16 mouse cellular contexts compared by ENCODE assay signal in genomic region chr7:124707143-124707542, GRCm38 (mm10).
"Had no signal": no experiment of that assay in that cellular context is flagged by ENCODE, and none has a peak within 500 bp of the region (broad histone marks: within the 10 kb centered on the region; RNA-seq: fewer than 3 reads in every experiment).

No protein-coding gene starts in this region.

- H3K4me1 ChIP-seq: liver, embryonic 13.5 days had no signal

- ATAC-seq: intestine, postnatal 0 days; midbrain, embryonic 15.5 days had no signal

- H3K4me2 ChIP-seq: liver, embryonic 13.5 days; midbrain, embryonic 12.5 days; midbrain, embryonic 15.5 days; neural tube, embryonic 12.5 days had no signal

- H3K27ac ChIP-seq: layer of hippocampus, adult 2 months; left cerebral cortex, adult 2 months; liver, embryonic 13.5 days; macrophage; midbrain, embryonic 12.5 days; midbrain, embryonic 15.5 days; neural tube, embryonic 12.5 days had no signal

- H3K36me3 ChIP-seq: liver, embryonic 13.5 days; midbrain, embryonic 12.5 days; midbrain, embryonic 15.5 days; neural tube, embryonic 12.5 days had no signal

- H3K4me3 ChIP-seq: layer of hippocampus, adult 2 months; left cerebral cortex, adult 2 months; liver, embryonic 13.5 days; midbrain, embryonic 12.5 days; midbrain, embryonic 15.5 days; neural tube, embryonic 12.5 days had no signal

- H3K27me3 ChIP-seq: liver, embryonic 13.5 days; midbrain, embryonic 12.5 days; midbrain, embryonic 15.5 days; neural tube, embryonic 12.5 days had no signal

- H3K9me3 ChIP-seq: midbrain, embryonic 12.5 days; midbrain, embryonic 15.5 days; neural tube, embryonic 12.5 days had no signal

- DNase-seq: layer of hippocampus, adult 9-11 months; layer of hippocampus, postnatal 36 days; liver, embryonic 13.5 days; lung, adult 2 months; lung, postnatal 14 days; retina, postnatal 1 day; right cerebral cortex, postnatal 25 days; thymus, adult 18-20 months; thymus, postnatal 36 days had no signal

- H3K9ac ChIP-seq: liver, embryonic 13.5 days; midbrain, embryonic 12.5 days; midbrain, embryonic 15.5 days; neural tube, embryonic 12.5 days had no signal
